Mouse (Mus musculus) intestine, embryonic 15.5 days (tissue): ENCODE results near the gene Gm21961. TPM values are rescaled to one million over a fixed set of nuclear protein-coding genes. Genes with fewer than 3 reads are reported as not detected.
"Not testable (repeated sequence)": the region's sequence is repeated elsewhere in the genome, so short reads cannot be mapped to it uniquely, and the experiment has no call there.

Experiments
- ATAC-seq: fragments of 200-750 bp; cut with Nextera tagmentation; 2 replicates; pipeline ENCODE4 v1.8.0; 2017; ENCODE audit warnings: moderate TSS enrichment, moderate library complexity
- H3K27ac ChIP-seq: fragments of 300-500 bp; sonication (generic); 2 replicates; pipeline ENCODE4 v1.5.1; 2015; ENCODE audit warnings: mild to moderate bottlenecking, inconsistent platforms
- H3K27me3 ChIP-seq: fragments of 300-500 bp; sonication (generic); replicated peaks from 2 replicates; pipeline ENCODE4 v1.6.1; 2015; ENCODE audit warnings: inconsistent platforms
- H3K36me3 ChIP-seq: fragments of 300-500 bp; sonication (generic); 2 replicates; pipeline ENCODE4 v1.6.1; 2015; ENCODE audit warnings: inconsistent platforms
- H3K4me1 ChIP-seq: fragments of 300-500 bp; sonication (generic); replicated peaks from 2 replicates; pipeline ENCODE4 v1.6.1; 2015; ENCODE audit warnings: inconsistent platforms
- H3K4me2 ChIP-seq: fragments of 300-500 bp; sonication (generic); replicated peaks from 2 replicates; pipeline ENCODE4 v1.6.1; 2015; ENCODE audit warnings: mild to moderate bottlenecking, inconsistent platforms
- H3K4me3 ChIP-seq: fragments of 300-500 bp; sonication (generic); replicated peaks from 2 replicates; pipeline ENCODE4 v1.5.1; 2015; ENCODE audit warnings: inconsistent platforms
- H3K9ac ChIP-seq: fragments of 300-500 bp; sonication (generic); 2 replicates; pipeline ENCODE4 v1.6.1; 2015; ENCODE audit warnings: inconsistent platforms
- H3K9me3 ChIP-seq: fragments of 300-500 bp; sonication (generic); 2 replicates; pipeline ENCODE4 v1.6.1; 2016; ENCODE audit warnings: inconsistent platforms
- WGBS: fragments of 180-500 bp; shearing (Covaris S2); methylation state at CpG from one replicate; pipeline ENCODE4 v1.1.7; 2015; 5-methylcytosine and 5-hydroxymethylcytosine counted together
- polyA plus RNA-seq: library from polyadenylated mRNA; unstranded; fragments of >200 nt; fragmentation: Nextera tagmentation; extraction: Ambion mirVana; gene quantifications from 2 replicates; pipeline ENCODE4 v1.2.1, GENCODE M21; 2015

The Gm21961 gene
- polyA plus RNA-seq, result not detected in 2 replicates

DNA sequence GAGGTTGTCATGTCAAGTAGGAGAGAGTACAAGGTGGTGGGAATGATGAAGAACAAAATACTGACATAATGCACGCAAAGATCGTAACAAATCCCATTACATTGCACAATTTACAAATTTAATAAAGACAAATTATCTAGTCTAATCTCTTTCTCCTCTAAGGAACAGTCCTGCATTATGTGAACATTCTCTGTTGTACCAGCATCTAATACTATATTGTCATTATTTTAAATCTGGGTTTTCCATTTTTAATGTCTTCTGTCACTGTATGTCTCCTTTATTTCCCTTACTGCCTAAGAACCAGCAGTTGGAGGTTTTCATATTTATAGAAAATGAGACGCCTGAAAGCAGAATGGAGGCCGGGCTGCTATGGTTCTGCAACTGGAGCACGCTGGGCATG, at the start of gene Gm21961:
Gm21961 (minus strand) TSS at position 101 of the 400 bp plus-strand sequence.
- no peak within 1 kb of the TSS for H3K4me2 ChIP-seq
- no peaks in the 10 kb centered on the region for H3K36me3 ChIP-seq
- no peaks in the 10 kb centered on the region for H3K9me3 ChIP-seq
- H3K27ac ChIP-seq, result no peak within 1 kb of the TSS
- no peak for ATAC-seq
- H3K4me1 ChIP-seq, result no peaks in the 10 kb centered on the region
- H3K9ac ChIP-seq, result no peak within 1 kb of the TSS
- no peaks in the 10 kb centered on the region for H3K27me3 ChIP-seq
- WGBS, result 92% methylated on average over 5 of the region's 5 CpGs
- H3K4me3 ChIP-seq, result no peak within 1 kb of the TSS

DNA sequence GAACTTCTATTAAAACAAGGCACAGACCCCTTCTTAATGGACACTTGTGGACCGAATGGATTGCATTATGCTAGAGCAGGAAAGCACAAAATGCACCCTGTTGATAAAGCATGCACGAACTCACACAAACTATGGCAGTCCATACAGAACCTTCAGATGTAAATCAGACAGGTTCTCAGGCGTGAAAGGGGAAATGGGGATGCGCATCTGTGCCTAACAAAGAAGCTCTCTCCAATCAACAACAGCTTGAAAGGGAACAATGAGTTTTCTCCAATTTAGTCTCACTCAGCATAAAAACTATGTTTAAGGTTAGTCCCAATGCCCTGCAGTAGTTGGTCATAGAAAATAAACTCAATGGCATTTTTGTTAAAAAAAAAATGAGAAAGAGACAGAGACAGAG, 27.3 kb upstream of the Gm21961 start:
- H3K4me3 ChIP-seq, result no peak overlapping the region
- no peak overlapping the region for H3K9ac ChIP-seq
- H3K27me3 ChIP-seq, result no peaks in the 10 kb centered on the region
- H3K9me3 ChIP-seq, result no peaks in the 10 kb centered on the region
- ATAC-seq, result no peak
- H3K4me1 ChIP-seq, result no peaks in the 10 kb centered on the region
- no peaks in the 10 kb centered on the region for H3K36me3 ChIP-seq
- H3K27ac ChIP-seq, result no peak overlapping the region
- 72% methylated on average over 4 of the region's 4 CpGs for WGBS
- H3K4me2 ChIP-seq, result no peak overlapping the region

DNA sequence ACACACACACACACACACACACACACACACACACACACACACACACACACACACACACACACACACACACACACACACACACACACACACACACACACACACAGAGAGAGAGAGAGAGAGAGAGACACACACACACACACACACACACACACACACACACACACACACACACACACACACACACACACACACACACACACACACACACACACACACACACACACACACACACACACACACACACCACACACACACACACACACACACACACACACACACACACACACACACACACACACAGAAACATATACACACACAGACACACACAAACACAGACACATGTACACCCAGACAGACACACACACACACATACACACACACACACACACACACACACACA, 24.5 kb upstream of the Gm21961 start:
- not testable (repeated sequence) for H3K4me2 ChIP-seq, H3K27ac ChIP-seq, ATAC-seq, H3K27me3 ChIP-seq, H3K9ac ChIP-seq, H3K4me1 ChIP-seq, H3K36me3 ChIP-seq, H3K4me3 ChIP-seq, H3K9me3 ChIP-seq

DNA sequence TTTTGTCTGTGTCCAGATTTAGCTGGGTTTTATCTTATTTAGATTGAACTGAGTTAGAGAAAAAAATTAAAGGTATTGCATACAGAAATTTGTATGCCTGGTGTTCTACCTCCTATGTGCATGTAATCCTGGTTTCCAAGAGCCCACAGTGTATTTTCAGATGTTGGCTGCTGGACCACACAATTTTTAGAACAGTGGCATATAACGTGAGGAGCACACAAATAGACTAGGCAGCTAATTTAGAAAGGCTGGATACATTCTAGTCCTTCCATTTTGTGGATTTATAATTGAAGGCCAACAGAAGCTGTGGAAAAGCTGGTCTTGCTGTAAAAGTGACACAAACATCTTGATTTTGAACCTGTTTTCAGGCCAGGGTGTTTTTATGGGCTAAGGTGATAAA, 3.3 kb upstream of the Gm21961 start:
- Histone ChIP-seq H3K27ac (no peak overlapping the region), H3K4me2 (no peak overlapping the region), H3K4me3 (no peak overlapping the region), H3K27me3 (no peaks in the 10 kb centered on the region), H3K36me3 (no peaks in the 10 kb centered on the region), H3K4me1 (no peaks in the 10 kb centered on the region), H3K9me3 (no peaks in the 10 kb centered on the region), H3K9ac (no peak overlapping the region)
- ATAC-seq, result no peak
- WGBS, result 65% methylated on average over 1 of the region's 1 CpGs

DNA sequence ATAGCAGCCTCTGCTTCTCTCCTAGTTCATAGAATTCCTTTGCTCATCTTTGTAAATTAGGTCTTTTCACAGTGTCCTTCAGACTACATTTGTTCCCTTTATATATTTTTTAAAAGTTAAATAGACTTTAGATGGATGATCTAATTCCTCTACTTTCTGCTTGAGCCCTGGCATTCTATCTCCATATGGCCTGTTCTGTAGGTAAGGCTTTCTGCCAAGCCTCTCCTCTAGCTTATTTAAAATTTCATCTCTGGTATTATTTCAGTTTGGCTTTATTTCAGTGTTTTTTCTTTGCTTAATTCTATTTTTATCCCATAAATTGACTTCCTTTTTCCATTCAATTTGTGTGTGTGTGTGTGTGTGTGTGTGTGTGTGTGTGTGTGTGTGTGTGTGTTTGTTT, 8.5 kb downstream of the Gm21961 start:
- Histone ChIP-seq H3K9me3 (no peaks in the 10 kb centered on the region), H3K9ac (no peak overlapping the region), H3K27me3 (no peaks in the 10 kb centered on the region), H3K36me3 (no peaks in the 10 kb centered on the region), H3K4me2 (no peak overlapping the region), H3K27ac (no peak overlapping the region), H3K4me3 (no peak overlapping the region), H3K4me1 (no peaks in the 10 kb centered on the region)
- ATAC-seq, result no peak

DNA sequence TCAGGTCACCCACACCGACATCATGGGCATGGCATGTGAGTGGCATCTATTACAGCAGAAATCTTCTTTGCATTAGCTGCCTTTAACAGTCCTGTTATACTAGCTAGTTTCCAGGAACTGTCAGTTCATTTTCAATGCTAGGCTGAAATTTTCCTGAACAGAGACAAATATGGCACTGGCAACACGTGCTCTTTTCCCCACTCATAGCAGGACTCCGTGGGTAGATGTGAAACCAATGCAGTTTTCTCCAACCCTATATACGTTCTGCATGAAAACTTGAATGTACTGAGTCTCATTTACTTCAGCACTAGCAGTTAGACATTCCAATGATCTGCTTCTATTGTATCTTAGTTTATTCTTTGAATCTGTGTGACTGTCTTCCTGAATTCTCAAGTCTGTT, 20.2 kb downstream of the Gm21961 start:
- H3K27me3 ChIP-seq, result no peaks in the 10 kb centered on the region
- no peak overlapping the region for H3K4me3 ChIP-seq
- H3K27ac ChIP-seq, result no peak overlapping the region
- H3K4me1 ChIP-seq, result no peaks in the 10 kb centered on the region
- no peak overlapping the region for H3K4me2 ChIP-seq
- no peak for ATAC-seq
- 84% methylated on average over 4 of the region's 4 CpGs for WGBS
- H3K9me3 ChIP-seq, result no peaks in the 10 kb centered on the region
- no peaks in the 10 kb centered on the region for H3K36me3 ChIP-seq
- no peak overlapping the region for H3K9ac ChIP-seq

DNA sequence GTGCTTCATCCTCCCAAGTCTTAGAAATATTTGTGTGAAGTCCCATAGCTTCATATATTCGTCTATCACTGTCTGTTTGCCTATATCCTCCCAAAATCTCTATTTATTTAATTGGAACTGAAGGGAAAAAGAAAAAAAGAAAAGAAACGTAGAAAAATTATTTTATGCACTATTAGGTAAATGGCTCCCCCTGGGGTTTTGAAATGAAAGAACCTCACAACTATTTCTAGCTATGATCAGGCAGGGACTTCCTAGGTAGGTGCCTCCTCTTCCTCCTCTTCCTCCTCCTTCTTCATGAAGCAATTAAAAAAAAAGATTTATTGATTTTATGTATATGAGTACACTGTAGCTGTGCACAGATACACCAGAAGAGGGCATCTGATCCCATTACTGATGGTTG, 34.7 kb downstream of the Gm21961 start:
- 59% methylated on average over 2 of the region's 2 CpGs for WGBS
- Histone ChIP-seq H3K4me1 (no peaks in the 10 kb centered on the region), H3K36me3 (no peaks in the 10 kb centered on the region), H3K4me3 (no peak overlapping the region), H3K27me3 (no peaks in the 10 kb centered on the region), H3K9me3 (no peaks in the 10 kb centered on the region), H3K9ac (no peak overlapping the region), H3K27ac (no peak overlapping the region), H3K4me2 (no peak overlapping the region)
- ATAC-seq, result no peak

DNA sequence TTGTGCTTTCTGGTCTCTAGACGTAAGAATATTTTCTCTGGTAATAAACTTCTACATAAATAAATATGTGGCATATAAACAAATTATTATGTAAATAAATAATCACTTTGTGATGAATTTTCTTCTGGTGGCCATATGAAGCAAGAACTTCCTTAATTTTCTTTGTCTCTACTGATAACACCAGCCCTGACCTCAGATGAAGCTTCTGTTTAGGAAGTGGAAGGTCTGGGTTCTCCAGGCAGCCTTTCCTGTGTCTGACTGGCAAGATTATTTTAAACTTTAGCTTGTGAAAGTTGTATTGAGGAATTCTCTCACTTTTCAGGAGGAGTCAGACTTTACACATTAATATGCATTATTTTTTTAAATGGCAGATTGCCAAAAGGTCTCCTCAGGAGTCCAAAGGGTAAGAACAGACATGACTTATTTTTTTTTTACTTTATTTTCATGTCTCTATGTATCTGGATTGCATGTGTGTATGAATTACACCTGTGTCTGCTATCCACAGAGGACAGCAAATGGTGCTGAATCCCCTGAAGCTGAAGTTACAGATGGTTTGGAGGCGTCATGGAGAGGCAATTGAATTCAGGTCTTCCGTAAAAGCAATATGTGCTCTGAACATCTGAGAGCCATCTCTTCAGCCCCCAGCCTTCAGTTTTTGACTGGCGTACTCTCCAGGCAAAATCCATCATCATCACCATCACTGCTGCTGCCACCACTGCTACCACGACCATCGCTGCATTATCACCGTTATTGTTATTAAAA, 38.5 kb downstream of the Gm21961 start:
- Histone ChIP-seq H3K9me3 (no peaks in the 10 kb centered on the region), H3K4me2 (no peak overlapping the region), H3K36me3 (no peaks in the 10 kb centered on the region), H3K9ac (no peak overlapping the region), H3K27ac (no peak overlapping the region), H3K4me3 (no peak overlapping the region), H3K27me3 (no peaks in the 10 kb centered on the region), H3K4me1 (no peaks in the 10 kb centered on the region)
- ATAC-seq, result no peak
- WGBS, result 82% methylated on average over 7 of the region's 7 CpGs

Other genes starting within 250 kb of the Gm21961 start
- gene Gm21798, start 197.2 kb downstream of the Gm21961 start, polyA plus RNA-seq, result not detected in 2 replicates